Mouse (Mus musculus): ENCODE measurements around the gene Svs3b.
"Not testable (repeated sequence)": the region's sequence is repeated elsewhere in the genome, so short reads cannot be mapped to it uniquely, and the experiment has no call there.

Svs3b gene

GRCm38 (mm10) chr2:164256540-164256939, at the start of gene Svs3b:
Gene Svs3b (minus strand): TSS chr2:164256640.
- not testable (repeated sequence) for DNase-seq (ENCODE audit: low spot score in 2 of 2)

- DNase-seq (ENCODE audit: low spot score in 2 of 2): not testable (repeated sequence)
These were observed 32.5 kb upstream of the Svs3b start, which contains the start of gene Svs3a for GRCm38 (mm10) chr2:164288968-164289367. Gene Svs3a (plus strand): TSS chr2:164289268.

- DNase-seq (ENCODE audit: low spot score in 2 of 2): no peak
These were observed 21.9 kb upstream of the Svs3b start, which contains the start of gene Svs4 for GRCm38 (mm10) chr2:164278359-164278758. Gene Svs4 (minus strand): TSS chr2:164278459.

GRCm38 (mm10) chr2:164238366-164238765, 18.1 kb downstream of the Svs3b start, which contains the start of gene Svs2:
Gene Svs2 (minus strand): TSS chr2:164238466.
- DNase-seq (ENCODE audit: low spot score in 2 of 2): no peak

GRCm38 (mm10) chr2:164232671-164233070, 23.8 kb downstream of the Svs3b start:
- no peak for DNase-seq (ENCODE audit: low spot score in 2 of 2)

- no peak for DNase-seq (ENCODE audit: low spot score in 2 of 2)
These were observed 27.9 kb downstream of the Svs3b start for GRCm38 (mm10) chr2:164228361-164229070.

GRCm38 (mm10) chr2:164221522-164221921, 34.9 kb downstream of the Svs3b start, which contains the start of gene Wfdc15b:
Gene Wfdc15b (minus strand): TSS chr2:164221660.
- no peak for DNase-seq (ENCODE audit: low spot score in 2 of 2)

- DNase-seq (ENCODE audit: low spot score in 2 of 2): no peak
These were observed 37.1 kb downstream of the Svs3b start for GRCm38 (mm10) chr2:164219295-164219694.

- no peak for DNase-seq (ENCODE audit: low spot score in 2 of 2)
These were observed 43.7 kb downstream of the Svs3b start for GRCm38 (mm10) chr2:164212711-164213110.

- DNase-seq (ENCODE audit: low spot score in 2 of 2): no peak
These were observed 45.5 kb downstream of the Svs3b start for GRCm38 (mm10) chr2:164210892-164211291.

GRCm38 (mm10) chr2:164206676-164207075, 49.8 kb downstream of the Svs3b start:
- DNase-seq (ENCODE audit: low spot score in 2 of 2): no peak

GRCm38 (mm10) chr2:164206011-164206410, 50.4 kb downstream of the Svs3b start:
- DNase-seq (ENCODE audit: low spot score in 2 of 2): not testable (repeated sequence)
